Mouse (Mus musculus): ENCODE data around the gene Coa3.

Coa3 gene

DNA sequence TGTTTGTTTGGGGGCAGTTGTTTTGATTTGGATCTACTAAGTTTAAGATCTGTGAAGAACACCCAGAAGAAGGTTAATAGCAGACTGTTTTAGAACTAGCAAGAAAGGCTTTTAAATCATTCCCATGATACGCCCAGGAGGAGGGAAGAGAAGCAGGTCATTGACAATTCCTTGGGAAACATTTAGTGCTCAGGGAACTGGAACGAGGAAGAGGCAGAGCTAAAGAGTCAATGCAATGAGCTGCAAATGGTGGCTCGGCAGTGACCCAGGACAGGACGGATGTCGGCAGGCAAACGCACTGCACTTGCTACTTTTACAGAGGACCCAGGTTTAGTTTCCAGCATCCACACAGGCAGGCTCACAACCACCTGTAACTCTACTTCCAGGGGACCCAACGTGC lies 1.9 kb upstream of the Coa3 start:
- peak in 1 of 2 experiments; percentile 42 for DNase-seq

GRCm38 (mm10) chr11:101279193-101279569 lies 267 bp upstream of the Coa3 start:
- DNase-seq: no peak

DNA sequence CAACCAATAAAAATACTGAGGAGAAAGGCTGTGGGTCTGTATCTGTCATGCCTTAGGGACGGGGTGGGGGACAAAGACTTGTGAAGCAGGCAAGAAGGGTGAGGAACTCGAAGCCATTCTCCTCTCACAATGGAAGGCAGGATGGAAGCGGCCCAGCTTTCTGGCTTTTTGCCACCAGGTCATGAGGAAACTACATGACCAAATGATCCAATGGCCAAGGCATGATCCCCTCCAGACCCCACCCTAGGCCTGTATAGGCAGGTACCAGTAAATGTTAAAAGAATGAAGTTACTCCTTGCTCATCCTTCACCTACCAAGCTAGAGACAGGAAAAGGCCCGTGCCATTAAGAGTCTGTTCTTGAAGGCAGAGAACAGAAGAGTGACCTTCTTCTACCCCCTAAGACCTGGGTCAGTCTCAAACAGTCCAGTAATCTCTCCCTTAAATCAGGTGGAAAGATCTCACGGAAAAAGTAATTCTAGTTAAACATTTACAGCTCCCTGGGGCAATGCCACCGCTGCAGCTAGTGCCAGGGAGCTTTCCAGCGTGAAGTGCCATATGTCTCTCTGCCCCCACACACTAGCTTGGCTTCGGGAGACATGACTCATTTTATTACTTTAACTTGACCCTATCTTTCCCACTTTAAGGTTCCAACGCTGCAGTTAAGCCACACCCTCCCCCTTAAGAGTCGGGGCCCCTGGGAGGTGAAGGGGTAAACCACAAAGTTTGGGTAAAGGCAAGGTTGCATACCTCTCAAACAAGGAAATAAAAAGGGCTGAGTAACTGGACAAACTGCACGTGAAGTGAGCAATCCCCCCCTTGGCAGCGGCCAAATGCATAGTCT lies 1.3 kb downstream of the Coa3 start:
- DNase-seq: peak; percentile 79 to 91

GRCm38 (mm10) chr11:101276319-101277070 lies 2.4 kb downstream of the Coa3 start:
- peak; percentile 34 to 58 for DNase-seq

DNA sequence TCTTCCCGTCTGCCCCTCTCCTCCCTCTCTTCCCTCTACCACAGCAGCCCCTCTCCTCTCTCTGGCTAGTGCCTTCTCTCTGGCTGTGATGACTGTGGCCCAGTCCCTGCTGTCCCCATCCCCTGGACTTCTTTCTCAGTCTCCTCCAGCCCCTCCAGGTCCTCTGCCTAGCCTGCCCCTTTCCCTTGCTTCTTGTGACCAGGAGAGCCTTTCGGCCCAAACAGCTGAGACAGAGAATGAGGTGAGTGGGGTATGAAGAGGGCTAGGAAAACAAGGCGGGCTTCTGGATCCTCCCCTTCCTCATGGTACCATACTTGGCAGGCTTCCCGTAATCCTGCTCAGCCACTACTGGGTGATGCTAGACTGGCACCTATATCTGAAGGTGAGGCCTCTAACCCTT lies 3.6 kb downstream of the Coa3 start:
- DNase-seq: peak in 1 of 2 experiments; percentile 19

GRCm38 (mm10) chr11:101272446-101272845 lies 6.5 kb downstream of the Coa3 start:
- DNase-seq: no peak

- DNase-seq: no peak
Measured at GRCm38 (mm10) chr11:101269577-101270116, 9.3 kb downstream of the Coa3 start.

DNA sequence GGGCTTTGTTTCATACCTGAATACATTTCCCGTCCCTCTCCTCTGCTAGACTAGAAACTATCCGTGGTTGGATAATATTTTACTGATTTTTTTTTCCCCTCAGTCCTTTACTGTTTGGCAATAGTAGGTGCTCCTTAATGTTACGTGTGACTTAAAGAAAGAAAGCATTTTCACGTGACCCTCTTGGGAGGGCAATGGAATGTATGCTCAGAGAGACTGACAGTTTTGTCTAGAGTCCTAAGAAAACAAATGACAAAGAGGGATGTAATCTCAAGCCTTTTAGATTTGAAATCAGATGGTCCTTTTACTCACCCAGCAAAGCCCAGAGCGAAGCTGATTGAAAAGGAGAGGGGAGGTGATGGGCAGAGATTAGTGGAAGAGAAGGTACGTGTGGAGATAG lies 13.0 kb downstream of the Coa3 start:
- no peak for DNase-seq

DNA sequence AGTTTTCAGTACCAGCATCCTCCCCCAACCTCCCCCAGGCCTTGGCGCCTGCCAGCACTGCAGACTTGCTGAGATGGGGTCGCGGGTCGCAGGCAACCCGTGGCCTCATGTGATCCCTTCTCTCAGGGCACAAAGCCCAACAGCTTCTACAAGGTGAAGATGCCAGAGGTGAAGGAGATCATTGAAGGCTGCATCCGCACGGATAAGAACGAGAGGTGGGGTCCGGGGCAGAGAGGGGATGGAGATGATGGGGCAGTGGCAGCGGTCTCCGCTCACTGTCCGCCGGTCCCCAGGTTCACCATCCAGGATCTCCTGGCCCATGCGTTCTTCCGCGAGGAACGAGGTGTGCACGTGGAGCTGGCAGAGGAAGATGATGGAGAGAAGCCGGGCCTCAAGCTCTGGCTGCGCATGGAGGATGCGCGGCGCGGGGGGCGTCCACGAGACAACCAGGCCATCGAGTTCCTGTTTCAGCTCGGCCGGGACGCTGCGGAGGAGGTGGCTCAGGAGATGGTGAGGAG lies 13.9 kb downstream of the Coa3 start:
- no peak for DNase-seq

DNA sequence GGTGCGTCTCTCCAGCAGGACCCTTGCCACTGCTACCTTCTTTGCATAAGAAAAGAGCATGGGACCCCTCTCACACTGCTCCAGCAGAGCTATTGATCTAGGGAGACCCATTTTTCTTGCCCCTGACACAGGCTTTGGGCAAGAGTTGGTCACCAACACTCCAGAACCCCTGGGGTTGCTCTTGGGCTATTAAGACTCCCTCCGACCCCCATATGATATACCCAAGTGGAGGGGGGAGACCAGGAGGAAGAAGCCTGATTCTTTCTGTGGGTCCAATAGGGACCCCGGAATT lies 15.0 kb downstream of the Coa3 start:
- no peak for DNase-seq

- peak; percentile 56 to 60 for DNase-seq
Measured at GRCm38 (mm10) chr11:101263138-101263988, 15.6 kb downstream of the Coa3 start.

DNA sequence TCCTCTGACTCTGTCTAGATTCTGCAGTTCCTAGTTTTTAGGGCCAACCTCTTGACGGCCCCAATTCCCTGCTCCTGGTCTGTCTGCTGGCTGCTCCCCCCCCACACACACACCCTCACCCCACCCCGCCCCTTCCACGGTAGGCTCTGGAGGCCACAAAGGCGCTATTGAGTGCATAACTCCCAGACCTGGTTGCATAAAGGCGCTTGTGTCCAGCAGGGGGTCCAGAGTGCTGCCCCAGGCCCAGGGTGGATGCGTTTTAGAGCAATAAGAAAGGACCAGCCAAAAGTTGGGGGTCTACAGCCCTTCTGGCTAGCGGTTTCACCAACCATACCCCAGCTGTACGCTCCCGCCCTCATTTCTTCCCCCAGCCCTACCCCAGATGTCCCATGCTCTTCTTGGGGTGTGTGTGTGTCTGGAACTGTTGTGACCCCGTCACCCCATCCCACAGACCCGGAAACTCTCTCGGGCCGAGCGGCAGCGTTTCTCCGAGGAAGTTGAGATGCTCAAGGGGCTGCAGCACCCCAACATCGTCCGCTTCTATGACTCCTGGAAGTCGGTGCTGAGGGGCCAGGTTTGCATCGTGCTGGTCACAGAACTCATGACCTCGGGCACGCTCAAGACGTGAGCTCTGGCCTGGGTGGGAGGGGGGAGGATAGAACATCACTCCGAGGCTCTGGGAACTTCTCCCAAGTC lies 16.5 kb downstream of the Coa3 start:
- DNase-seq: peak; percentile 31 to 59

DNA sequence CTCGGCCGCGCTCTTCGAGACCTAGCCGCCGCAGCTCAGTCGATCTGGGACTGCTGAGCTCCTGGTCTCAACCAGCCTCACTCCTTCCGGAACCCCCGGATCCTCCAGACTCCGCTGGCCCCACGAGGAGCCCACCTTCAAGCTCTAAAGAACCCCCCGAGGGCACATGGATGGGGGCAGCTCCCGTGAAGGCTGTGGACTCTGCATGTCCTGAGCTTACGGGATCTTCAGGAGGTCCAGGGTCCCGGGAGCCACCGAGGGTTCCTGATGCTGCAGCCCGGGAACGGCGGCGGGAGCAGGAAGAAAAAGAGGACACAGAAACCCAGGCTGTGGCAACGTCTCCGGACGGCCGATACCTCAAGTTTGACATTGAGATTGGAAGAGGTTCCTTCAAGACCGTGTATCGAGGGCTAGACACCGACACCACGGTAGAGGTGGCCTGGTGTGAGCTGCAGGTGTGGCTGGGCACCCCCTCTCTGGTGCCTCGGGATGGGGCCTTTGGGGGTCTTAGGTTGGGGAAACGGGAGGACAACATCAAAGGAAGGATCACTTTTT lies 18.0 kb downstream of the Coa3 start:
- DNase-seq: peak in 1 of 2 experiments; percentile 53

GRCm38 (mm10) chr11:101259948-101260825 lies 18.7 kb downstream of the Coa3 start, which contains the start of gene Wnk4:
Gene Wnk4, plus strand, starts transcription at chr11:101260567.
- peak; percentile 94 to 95 for DNase-seq

DNA sequence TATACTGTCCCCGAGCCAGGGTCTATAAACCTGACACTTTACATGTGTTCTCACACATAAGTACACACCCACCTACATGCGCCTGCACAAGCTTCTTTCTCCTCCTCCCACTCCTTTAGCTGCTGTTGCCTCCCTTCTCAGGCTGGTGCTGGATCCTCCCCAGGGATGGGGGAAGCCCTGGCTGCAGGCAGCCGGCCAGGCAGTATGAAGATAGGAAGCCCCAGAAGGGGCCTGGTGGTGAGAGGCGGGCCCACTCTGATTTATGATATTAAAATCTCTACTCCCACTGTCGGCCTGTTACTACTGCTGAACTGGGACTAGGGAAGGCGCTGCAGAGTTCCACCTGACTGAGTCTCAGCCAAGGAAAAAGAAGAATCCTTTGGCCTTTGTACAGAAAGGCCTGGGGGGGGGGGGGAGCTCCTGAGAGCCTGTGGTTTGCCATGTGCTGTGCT lies 19.6 kb downstream of the Coa3 start:
- peak; percentile 64 to 68 for DNase-seq

GRCm38 (mm10) chr11:101255826-101256775 lies 22.8 kb downstream of the Coa3 start:
- DNase-seq: no peak

DNA sequence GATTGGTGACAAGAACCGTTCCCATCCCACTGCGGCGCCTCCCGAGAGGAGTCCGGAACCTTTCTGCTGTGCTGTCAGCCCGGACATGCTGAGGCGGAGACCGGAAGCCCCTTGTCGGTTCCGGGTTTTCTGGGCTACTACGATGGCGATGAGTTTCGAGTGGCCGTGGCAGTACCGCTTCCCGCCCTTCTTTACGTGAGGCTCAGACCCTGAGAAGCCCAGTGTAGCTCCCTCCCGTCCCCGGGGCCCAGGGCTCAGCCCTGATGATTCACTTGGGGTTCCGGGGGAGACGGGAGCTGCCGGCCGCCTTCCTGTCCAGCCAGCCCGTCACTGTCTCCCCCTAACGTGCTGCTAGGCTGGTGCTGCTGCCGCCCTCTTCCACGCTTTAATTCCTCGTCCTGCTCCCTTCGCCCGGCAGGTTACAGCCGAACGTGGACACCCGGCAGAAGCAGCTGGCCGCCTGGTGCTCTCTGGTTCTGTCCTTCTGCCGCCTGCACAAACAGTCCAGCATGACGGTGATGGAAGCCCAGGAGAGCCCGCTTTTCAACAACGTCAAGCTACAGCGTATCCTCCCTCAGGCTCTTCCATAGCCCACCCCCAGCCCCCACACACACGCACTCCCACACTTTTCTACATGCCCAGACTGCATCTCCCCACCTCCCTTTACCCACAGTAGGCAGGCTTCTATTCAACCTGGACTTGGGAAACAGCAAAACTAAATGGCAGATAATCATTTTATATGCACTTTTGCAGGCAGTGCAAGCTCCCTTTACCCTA lies 25.1 kb downstream of the Coa3 start, which contains the start of gene Vps25:
Gene Vps25, plus strand, starts transcription at position 95 of the 777 bp plus-strand sequence.
- DNase-seq: peak; percentile 88 to 91

- DNase-seq: no peak
Measured at GRCm38 (mm10) chr11:101252941-101253340, 26.0 kb downstream of the Coa3 start.
